Mouse (Mus musculus) intestine, embryonic 16.5 days (tissue): ENCODE results near the gene Kat7. TPM values are rescaled to one million over a fixed set of nuclear protein-coding genes. Genes with fewer than 3 reads are reported as not detected.

Source experiments
- ATAC-seq: fragments of 200-750 bp; cut with Nextera tagmentation; 2 replicates; pipeline ENCODE4 v1.8.0; 2017; ENCODE audit warnings: moderate TSS enrichment, moderate library complexity
- H3K27ac ChIP-seq: fragments of 300-500 bp; sonication (generic); 2 replicates; pipeline ENCODE4 v1.5.1; 2014; ENCODE audit warnings: mild to moderate bottlenecking, low read length
- H3K27me3 ChIP-seq: fragments of 300-500 bp; sonication (generic); replicated peaks from 2 replicates; pipeline ENCODE4 v1.6.1; 2014; ENCODE audit warnings: low read length, control low read depth, mixed read lengths; ENCODE audit not compliant: control insufficient read depth, insufficient read depth
- H3K36me3 ChIP-seq: fragments of 300-500 bp; sonication (generic); 2 replicates; pipeline ENCODE4 v1.6.1; 2014; ENCODE audit warnings: low read length, control low read depth; ENCODE audit not compliant: control insufficient read depth, insufficient read depth
- H3K4me1 ChIP-seq: fragments of 300-500 bp; sonication (generic); 2 replicates; pipeline ENCODE4 v1.6.1; 2014; ENCODE audit warnings: low read length, control low read depth, mixed read lengths; ENCODE audit not compliant: control insufficient read depth, insufficient read depth
- H3K4me2 ChIP-seq: fragments of 300-500 bp; sonication (generic); 2 replicates; pipeline ENCODE4 v1.6.1; 2014; ENCODE audit warnings: low read depth, low read length, control low read depth
- H3K4me3 ChIP-seq: fragments of 300-500 bp; sonication (generic); 2 replicates; pipeline ENCODE4 v1.5.1; 2014; ENCODE audit warnings: mild to moderate bottlenecking, low read length
- H3K9ac ChIP-seq: fragments of 300-500 bp; sonication (generic); 2 replicates; pipeline ENCODE4 v1.6.1; 2014; ENCODE audit warnings: low read depth, low read length
- H3K9me3 ChIP-seq: fragments of 300-500 bp; sonication (generic); 2 replicates; pipeline ENCODE4 v1.6.1; 2016; ENCODE audit warnings: low read length, control low read depth; ENCODE audit not compliant: control insufficient read depth
- WGBS: fragments of 180-500 bp; shearing (Covaris S2); extraction: QIAGEN DNeasy Blood & Tissue Kit; methylation state at CpG from one replicate; pipeline ENCODE4 v1.1.7; 2014; 5-methylcytosine and 5-hydroxymethylcytosine counted together
- polyA plus RNA-seq: library from polyadenylated mRNA; unstranded; fragments of >200 nt; fragmentation: Nextera tagmentation; extraction: Ambion mirVana; gene quantifications from 2 replicates; pipeline ENCODE4 v1.2.1, GENCODE M21; 2015

The Kat7 gene
- 61.1 and 64.5 TPM in 2 replicates for polyA plus RNA-seq

- peak within 1 kb of the TSS; percentile 98 for H3K4me3 ChIP-seq
- peaks cover 11% of the 10 kb centered on the region for H3K4me1 ChIP-seq
- H3K36me3 ChIP-seq: peaks cover 7% of the 10 kb centered on the region; the same call in 1 of the 2 replicates
- peak within 1 kb of the TSS; percentile 99 for H3K27ac ChIP-seq
- H3K4me2 ChIP-seq: peak within 1 kb of the TSS; percentile 77
- H3K27me3 ChIP-seq: no peaks in the 10 kb centered on the region
- H3K9me3 ChIP-seq: no peaks in the 10 kb centered on the region
- H3K9ac ChIP-seq: peak within 1 kb of the TSS; percentile 100
- under 1% methylated on average over 42 of the region's 42 CpGs for WGBS
- ATAC-seq: peak; percentile 93
Observed at GRCm38 (mm10) chr11:95310007-95310647, at the start of gene Kat7. Gene Kat7 (minus strand): TSS chr11:95310246.

- no peak overlapping the region for H3K9ac ChIP-seq
- 43% methylated on average over 3 of the region's 3 CpGs for WGBS
Observed at GRCm38 (mm10) chr11:95358263-95358662, 48.2 kb upstream of the Kat7 start.

DNA sequence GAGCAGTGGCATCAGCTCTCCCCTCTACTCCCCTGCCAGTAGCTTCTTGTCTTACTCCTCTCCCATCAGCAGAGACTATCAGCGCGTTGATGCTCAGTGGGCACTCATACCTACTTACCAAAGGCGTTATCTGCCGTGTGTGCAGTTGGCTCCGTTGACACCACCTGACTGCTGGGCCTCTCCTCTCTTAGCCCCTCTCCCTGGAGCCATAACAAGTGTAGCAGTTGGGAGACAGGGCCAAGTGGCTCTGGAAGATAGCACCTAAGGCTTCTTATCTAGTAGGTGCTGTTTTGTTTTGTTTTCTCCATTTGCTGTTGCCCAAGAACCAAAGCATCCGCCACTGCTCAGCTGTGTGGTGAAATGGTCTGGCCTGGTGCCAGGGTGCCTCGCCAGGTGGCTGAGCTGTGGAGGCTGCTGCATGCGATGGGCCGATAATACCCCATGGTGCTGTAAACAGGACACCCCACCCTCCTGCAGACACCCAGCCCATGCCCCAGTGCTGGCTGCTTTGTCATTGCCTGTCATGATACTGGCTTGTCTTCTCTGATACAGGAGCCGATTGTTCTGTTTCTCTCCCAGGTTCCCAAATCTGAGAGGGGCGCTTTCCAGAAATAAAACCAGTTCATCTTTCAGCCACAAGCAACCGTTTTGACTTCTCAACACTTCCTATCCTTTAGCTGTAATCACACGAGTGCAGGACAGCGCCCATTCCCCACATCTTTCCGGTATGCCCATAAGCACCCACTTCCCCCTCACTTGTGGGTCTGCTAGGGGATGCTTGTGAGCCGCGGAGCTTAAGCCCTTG lies 46.6 kb upstream of the Kat7 start:
- ATAC-seq: peak; percentile 86

More at GRCm38 (mm10) chr11:95358263-95358662, 48.2 kb upstream of the Kat7 start:
- Histone ChIP-seq H3K4me1 (peaks cover 6% of the 10 kb centered on the region), H3K36me3 (no peaks in the 10 kb centered on the region), H3K27ac (no peak overlapping the region), H3K27me3 (no peaks in the 10 kb centered on the region), H3K4me3 (no peak overlapping the region), H3K4me2 (no peak overlapping the region), H3K9me3 (no peaks in the 10 kb centered on the region)
- no peak for ATAC-seq

GRCm38 (mm10) chr11:95356039-95356438 lies 46.0 kb upstream of the Kat7 start:
- Histone ChIP-seq H3K4me3 (no peak overlapping the region), H3K4me2 (no peak overlapping the region), H3K9ac (no peak overlapping the region), H3K27me3 (no peaks in the 10 kb centered on the region), H3K4me1 (peaks cover 4% of the 10 kb centered on the region; the same call in 1 of the 2 replicates), H3K9me3 (no peaks in the 10 kb centered on the region), H3K27ac (no peak overlapping the region), H3K36me3 (no peaks in the 10 kb centered on the region)
- WGBS: 89% methylated on average over 7 of the region's 7 CpGs
- no peak for ATAC-seq

More for the DNA sequence above, 46.6 kb upstream of the Kat7 start:
- WGBS: 73% methylated on average over 17 of the region's 17 CpGs
- Histone ChIP-seq H3K36me3 (no peaks in the 10 kb centered on the region), H3K9me3 (no peaks in the 10 kb centered on the region), H3K9ac (no peak overlapping the region), H3K27ac (no peak overlapping the region), H3K4me2 (no peak overlapping the region), H3K27me3 (no peaks in the 10 kb centered on the region), H3K4me3 (no peak overlapping the region), H3K4me1 (peaks cover 4% of the 10 kb centered on the region; the same call in 1 of the 2 replicates)

DNA sequence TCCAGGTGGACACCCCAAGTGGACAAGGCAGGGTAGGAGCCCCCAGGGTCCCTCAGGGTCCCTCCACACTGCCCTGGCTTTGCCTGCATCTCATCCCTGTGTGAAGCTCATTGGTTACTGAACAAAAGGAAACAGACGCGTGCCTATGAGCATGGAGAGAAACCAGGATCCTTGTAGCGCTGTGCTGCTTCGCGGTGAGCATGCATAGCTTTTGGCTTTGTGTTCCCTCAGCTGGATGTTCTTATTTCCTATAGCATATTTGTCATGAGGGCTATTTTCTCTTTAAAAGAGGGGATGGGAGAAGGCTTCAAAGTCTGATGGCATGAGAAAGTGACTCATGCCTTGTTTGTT lies 45.6 kb upstream of the Kat7 start:
- no peak overlapping the region for H3K4me3 ChIP-seq
- no peak overlapping the region for H3K9ac ChIP-seq
- no peaks in the 10 kb centered on the region for H3K9me3 ChIP-seq
- no peak overlapping the region for H3K27ac ChIP-seq
- ATAC-seq: no peak
- no peaks in the 10 kb centered on the region for H3K36me3 ChIP-seq
- H3K4me1 ChIP-seq: peaks cover 4% of the 10 kb centered on the region; the same call in 1 of the 2 replicates
- H3K27me3 ChIP-seq: no peaks in the 10 kb centered on the region
- 89% methylated on average over 5 of the region's 5 CpGs for WGBS
- no peak overlapping the region for H3K4me2 ChIP-seq

DNA sequence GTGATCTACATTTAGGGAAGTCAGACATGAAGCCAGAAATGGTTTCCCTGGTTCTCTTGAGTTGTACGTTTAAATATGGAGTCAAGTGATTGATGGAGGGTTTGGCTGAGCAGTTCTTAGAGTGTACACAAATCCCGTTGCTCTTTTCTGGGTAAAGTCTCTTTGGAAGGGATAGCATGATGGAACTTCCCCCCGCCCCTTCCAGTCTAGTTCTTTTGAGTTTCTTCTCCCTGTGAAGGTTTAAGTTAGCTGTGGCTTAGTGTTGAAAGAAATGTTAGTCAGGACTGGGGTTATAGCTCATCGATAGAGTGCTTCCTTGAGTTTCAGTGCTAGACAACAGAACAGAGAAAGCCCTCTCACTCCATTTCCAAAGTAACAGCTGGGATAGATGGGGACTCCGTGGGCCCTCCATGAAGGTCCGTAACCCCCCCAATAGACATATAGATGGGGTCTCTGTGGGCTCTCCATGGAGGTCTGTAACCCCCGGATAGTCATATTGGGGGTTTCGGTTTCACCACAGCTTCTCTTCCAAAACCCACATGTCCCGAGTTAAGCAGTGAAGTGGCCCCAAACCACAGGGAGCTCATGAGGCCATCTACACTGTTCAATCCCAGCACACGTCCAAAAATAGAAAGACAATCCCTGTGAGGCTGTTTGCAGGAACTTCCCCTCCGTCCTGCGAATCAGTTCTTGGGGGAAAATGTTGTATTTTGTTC lies 45.1 kb upstream of the Kat7 start:
- peaks cover 8% of the 10 kb centered on the region; the same call in 1 of the 2 replicates for H3K4me1 ChIP-seq
- H3K27me3 ChIP-seq: no peaks in the 10 kb centered on the region
- H3K36me3 ChIP-seq: no peaks in the 10 kb centered on the region
- no peak overlapping the region for H3K4me3 ChIP-seq
- H3K27ac ChIP-seq: 0 out of 2 replicates have a peak overlapping the region, but pooled peaks have one; percentile 1
- no peak overlapping the region for H3K4me2 ChIP-seq
- no peak for ATAC-seq
- H3K9me3 ChIP-seq: no peaks in the 10 kb centered on the region
- no peak overlapping the region for H3K9ac ChIP-seq
- 78% methylated on average over 12 of the region's 12 CpGs for WGBS

- H3K4me1 ChIP-seq: peaks cover 11% of the 10 kb centered on the region; the same call in 1 of the 2 replicates
- no peak overlapping the region for H3K4me3 ChIP-seq
- WGBS: 76% methylated on average over 14 of the region's 14 CpGs
- no peaks in the 10 kb centered on the region for H3K9me3 ChIP-seq
- no peak overlapping the region for H3K9ac ChIP-seq
- 0 out of 2 replicates have a peak overlapping the region, but pooled peaks have one; percentile 1 for H3K27ac ChIP-seq
- no peak for ATAC-seq
- H3K27me3 ChIP-seq: no peaks in the 10 kb centered on the region
- no peak overlapping the region for H3K4me2 ChIP-seq
- H3K36me3 ChIP-seq: no peaks in the 10 kb centered on the region
Observed at GRCm38 (mm10) chr11:95354228-95354944, 44.3 kb upstream of the Kat7 start.

GRCm38 (mm10) chr11:95353226-95353625 lies 43.2 kb upstream of the Kat7 start:
- 83% methylated on average over 9 of the region's 9 CpGs for WGBS
- H3K36me3 ChIP-seq: no peaks in the 10 kb centered on the region; the same call in 1 of the 2 replicates
- H3K4me1 ChIP-seq: peaks cover 11% of the 10 kb centered on the region; the same call in 1 of the 2 replicates
- ATAC-seq: no peak
- H3K27ac ChIP-seq: no peak overlapping the region
- H3K9me3 ChIP-seq: no peaks in the 10 kb centered on the region
- no peaks in the 10 kb centered on the region for H3K27me3 ChIP-seq
- H3K9ac ChIP-seq: no peak overlapping the region
- no peak overlapping the region for H3K4me2 ChIP-seq
- H3K4me3 ChIP-seq: no peak overlapping the region
